Mouse (Mus musculus): ENCODE data around the gene Cux1.
"Not testable (repeated sequence)": the region's sequence is repeated elsewhere in the genome, so short reads cannot be mapped to it uniquely, and the experiment has no call there.

Gene Cux1

GRCm38 (mm10) chr5:136244762-136245540 lies 322.3 kb downstream of the Cux1 start:
- DNase-seq (ENCODE audit: low read depth): no peak

- no peak for DNase-seq (ENCODE audit: low read depth)
Observed at GRCm38 (mm10) chr5:136243851-136244761, 323.2 kb downstream of the Cux1 start.

GRCm38 (mm10) chr5:136241161-136241560 lies 326.1 kb downstream of the Cux1 start:
- DNase-seq (ENCODE audit: low read depth): no peak

- DNase-seq (ENCODE audit: low read depth): no peak
Observed at GRCm38 (mm10) chr5:136240381-136240780, 326.9 kb downstream of the Cux1 start.

GRCm38 (mm10) chr5:136237607-136238006 lies 329.7 kb downstream of the Cux1 start:
- no peak for DNase-seq (ENCODE audit: low read depth)

- no peak for DNase-seq (ENCODE audit: low read depth)
Observed at GRCm38 (mm10) chr5:136236611-136237010, 330.7 kb downstream of the Cux1 start.

GRCm38 (mm10) chr5:136230348-136231035 lies 336.8 kb downstream of the Cux1 start:
- no peak for DNase-seq (ENCODE audit: low read depth)

- DNase-seq (ENCODE audit: low read depth): no peak
Observed at GRCm38 (mm10) chr5:136226246-136226876, 340.9 kb downstream of the Cux1 start.

- no peak for DNase-seq (ENCODE audit: low read depth)
Observed at GRCm38 (mm10) chr5:136218585-136218984, 348.7 kb downstream of the Cux1 start.

GRCm38 (mm10) chr5:136217932-136218381 lies 349.3 kb downstream of the Cux1 start:
- no peak for DNase-seq (ENCODE audit: low read depth)

- DNase-seq (ENCODE audit: low read depth): no peak
Observed at GRCm38 (mm10) chr5:136217004-136217665, 350.2 kb downstream of the Cux1 start.

GRCm38 (mm10) chr5:136215958-136216357 lies 351.3 kb downstream of the Cux1 start:
- DNase-seq (ENCODE audit: low read depth): no peak

GRCm38 (mm10) chr5:136215211-136215610 lies 352.1 kb downstream of the Cux1 start:
- no peak for DNase-seq (ENCODE audit: low read depth)

GRCm38 (mm10) chr5:136213716-136214115 lies 353.6 kb downstream of the Cux1 start:
- no peak for DNase-seq (ENCODE audit: low read depth)

- DNase-seq (ENCODE audit: low read depth): no peak
Observed at GRCm38 (mm10) chr5:136212716-136213115, 354.6 kb downstream of the Cux1 start.

GRCm38 (mm10) chr5:136211341-136212102 lies 355.8 kb downstream of the Cux1 start:
- not testable (repeated sequence) for DNase-seq (ENCODE audit: low read depth)

- DNase-seq (ENCODE audit: low read depth): no peak
Observed at GRCm38 (mm10) chr5:136210549-136210948, 356.7 kb downstream of the Cux1 start.

GRCm38 (mm10) chr5:136201832-136202231 lies 365.5 kb downstream of the Cux1 start:
- DNase-seq (ENCODE audit: low read depth): peak; percentile 27

GRCm38 (mm10) chr5:136199526-136199925 lies 367.8 kb downstream of the Cux1 start:
- DNase-seq (ENCODE audit: low read depth): peak; percentile 20

All from c-Kit-positive CD71-positive TER-119-negative erythroid progenitor cells, embryonic 14.5 days (primary cell).